Mouse (Mus musculus): ENCODE measurements around the gene Inpp5a. TPM values are rescaled to one million over a fixed set of nuclear protein-coding genes. Genes with fewer than 3 reads are reported as not detected.

Gene Inpp5a
- polyA plus RNA-seq, 1 experiment, result 37.8 TPM

- Histone ChIP-seq H3ac (ENCODE audit: control insufficient read depth, insufficient read length) (no peak overlapping the region), H3K79me2 (ENCODE audit: control insufficient read depth, insufficient read depth) (no peaks in the 10 kb centered on the region), H3K36me3 (ENCODE audit: control insufficient read depth, insufficient read depth) (no peaks in the 10 kb centered on the region), H3K4me3 (no peak overlapping the region), H3K27me3 (ENCODE audit: control insufficient read depth, insufficient read depth, insufficient read length) (no peaks in the 10 kb centered on the region), H3K4me2 (ENCODE audit: low read depth) (no peak overlapping the region)
- TF ChIP-seq CEBPB (IDR thresholded peaks at IDR 0.05; ENCODE audit: insufficient read depth, poor library complexity, severe bottlenecking) (no peak), MYOG (IDR thresholded peaks at IDR 0.05; ENCODE audit: control insufficient read depth in 1 of 3, insufficient read depth in 1 of 3, insufficient read length in 2 of 3, low read depth in 2 of 3) (no peak), POLR2AphosphoS2 (IDR thresholded peaks at IDR 0.05; ENCODE audit: insufficient read length, low read depth) (no peak), E2F4 (IDR thresholded peaks at IDR 0.05; ENCODE audit: insufficient read depth) (no peak), POLR2A (IDR thresholded peaks at IDR 0.05; ENCODE audit: insufficient read length, low read depth) (no peak), MAX (IDR thresholded peaks at IDR 0.05; ENCODE audit: low read depth) (no peak), TCF3 (IDR thresholded peaks at IDR 0.05; ENCODE audit: insufficient read length, low read depth) (no peak), SRF (IDR thresholded peaks at IDR 0.05; ENCODE audit: control insufficient read depth, insufficient read length, low read depth) (no peak), TCF12 (IDR thresholded peaks at IDR 0.05; ENCODE audit: insufficient read depth, poor library complexity, severe bottlenecking) (no peak), MYOD1 (IDR thresholded peaks at IDR 0.05; ENCODE audit: control insufficient read depth in 1 of 3, insufficient read length in 2 of 3, low read depth in 2 of 3) (no peak), USF1 (IDR thresholded peaks at IDR 0.05; ENCODE audit: low read depth) (no peak), REST (IDR thresholded peaks at IDR 0.05; ENCODE audit: insufficient read depth, insufficient read length) (no peak)
These were observed 8.7 kb upstream of the Inpp5a start for GRCm38 (mm10) chr7:139380225-139380624.

GRCm38 (mm10) chr7:139381877-139382276 is 7.0 kb upstream of the Inpp5a start:
- H3K36me3 ChIP-seq (ENCODE audit: control insufficient read depth, insufficient read depth), result no peaks in the 10 kb centered on the region
- H3K4me3 ChIP-seq, result no peak overlapping the region
- H3K27me3 ChIP-seq (ENCODE audit: control insufficient read depth, insufficient read depth, insufficient read length), result no peaks in the 10 kb centered on the region
- no peak overlapping the region for H3ac ChIP-seq (ENCODE audit: control insufficient read depth, insufficient read length)
- H3K4me2 ChIP-seq (ENCODE audit: low read depth), result no peak overlapping the region
- H3K79me2 ChIP-seq (ENCODE audit: control insufficient read depth, insufficient read depth), result no peaks in the 10 kb centered on the region
- TF ChIP-seq MYOD1 (IDR thresholded peaks at IDR 0.05; ENCODE audit: control insufficient read depth in 1 of 3, insufficient read length in 2 of 3, low read depth in 2 of 3) (no peak), CEBPB (IDR thresholded peaks at IDR 0.05; ENCODE audit: insufficient read depth, poor library complexity, severe bottlenecking) (no peak), MYOG (IDR thresholded peaks at IDR 0.05; ENCODE audit: control insufficient read depth in 1 of 3, insufficient read depth in 1 of 3, insufficient read length in 2 of 3, low read depth in 2 of 3) (no peak), REST (IDR thresholded peaks at IDR 0.05; ENCODE audit: insufficient read depth, insufficient read length) (no peak), USF1 (IDR thresholded peaks at IDR 0.05; ENCODE audit: low read depth) (no peak), E2F4 (IDR thresholded peaks at IDR 0.05; ENCODE audit: insufficient read depth) (no peak), MAX (IDR thresholded peaks at IDR 0.05; ENCODE audit: low read depth) (no peak), SRF (IDR thresholded peaks at IDR 0.05; ENCODE audit: control insufficient read depth, insufficient read length, low read depth) (no peak), TCF3 (IDR thresholded peaks at IDR 0.05; ENCODE audit: insufficient read length, low read depth) (no peak), TCF12 (IDR thresholded peaks at IDR 0.05; ENCODE audit: insufficient read depth, poor library complexity, severe bottlenecking) (no peak), POLR2AphosphoS2 (IDR thresholded peaks at IDR 0.05; ENCODE audit: insufficient read length, low read depth) (no peak), POLR2A (IDR thresholded peaks at IDR 0.05; ENCODE audit: insufficient read length, low read depth) (no peak)

GRCm38 (mm10) chr7:139382796-139383195 is 6.1 kb upstream of the Inpp5a start:
- Histone ChIP-seq H3K79me2 (ENCODE audit: control insufficient read depth, insufficient read depth) (no peaks in the 10 kb centered on the region), H3K27me3 (ENCODE audit: control insufficient read depth, insufficient read depth, insufficient read length) (no peaks in the 10 kb centered on the region), H3K4me2 (ENCODE audit: low read depth) (no peak overlapping the region), H3ac (ENCODE audit: control insufficient read depth, insufficient read length) (no peak overlapping the region), H3K4me3 (no peak overlapping the region), H3K36me3 (ENCODE audit: control insufficient read depth, insufficient read depth) (no peaks in the 10 kb centered on the region)
- TF ChIP-seq POLR2AphosphoS2 (IDR thresholded peaks at IDR 0.05; ENCODE audit: insufficient read length, low read depth) (no peak), SRF (IDR thresholded peaks at IDR 0.05; ENCODE audit: control insufficient read depth, insufficient read length, low read depth) (no peak), POLR2A (IDR thresholded peaks at IDR 0.05; ENCODE audit: insufficient read length, low read depth) (no peak), E2F4 (IDR thresholded peaks at IDR 0.05; ENCODE audit: insufficient read depth) (no peak), MAX (IDR thresholded peaks at IDR 0.05; ENCODE audit: low read depth) (no peak), USF1 (IDR thresholded peaks at IDR 0.05; ENCODE audit: low read depth) (no peak), TCF12 (IDR thresholded peaks at IDR 0.05; ENCODE audit: insufficient read depth, poor library complexity, severe bottlenecking) (no peak), TCF3 (IDR thresholded peaks at IDR 0.05; ENCODE audit: insufficient read length, low read depth) (no peak), CEBPB (IDR thresholded peaks at IDR 0.05; ENCODE audit: insufficient read depth, poor library complexity, severe bottlenecking) (no peak), REST (IDR thresholded peaks at IDR 0.05; ENCODE audit: insufficient read depth, insufficient read length) (no peak), MYOD1 (IDR thresholded peaks at IDR 0.05; ENCODE audit: control insufficient read depth in 1 of 3, insufficient read length in 2 of 3, low read depth in 2 of 3) (no peak)

- H3K4me3 ChIP-seq, result no peak overlapping the region
- H3K4me2 ChIP-seq (ENCODE audit: low read depth), result no peak overlapping the region
- H3K36me3 ChIP-seq (ENCODE audit: control insufficient read depth, insufficient read depth), result no peaks in the 10 kb centered on the region
These were observed 4.4 kb upstream of the Inpp5a start for GRCm38 (mm10) chr7:139384500-139384899.

More at GRCm38 (mm10) chr7:139384500-139384899, 4.4 kb upstream of the Inpp5a start:
- Histone ChIP-seq H3ac (ENCODE audit: control insufficient read depth, insufficient read length) (no peak overlapping the region), H3K27me3 (ENCODE audit: control insufficient read depth, insufficient read depth, insufficient read length) (no peaks in the 10 kb centered on the region), H3K79me2 (ENCODE audit: control insufficient read depth, insufficient read depth) (peaks cover 3% of the 10 kb centered on the region)
- no peak for TF ChIP-seq CEBPB (IDR thresholded peaks at IDR 0.05; ENCODE audit: insufficient read depth, poor library complexity, severe bottlenecking)
- no peak for TF ChIP-seq POLR2A (IDR thresholded peaks at IDR 0.05; ENCODE audit: insufficient read length, low read depth)
- no peak for TF ChIP-seq TCF3 (IDR thresholded peaks at IDR 0.05; ENCODE audit: insufficient read length, low read depth)
- TF ChIP-seq MYOG (IDR thresholded peaks at IDR 0.05; ENCODE audit: control insufficient read depth in 1 of 3, insufficient read depth in 1 of 3, insufficient read length in 2 of 3, low read depth in 2 of 3), result no peak

All from myocyte (in vitro differentiated cells).